Mouse (Mus musculus) urinary bladder, postnatal 4 days (tissue): ENCODE results near the gene Pes1.
"Not testable (repeated sequence)": the region's sequence is repeated elsewhere in the genome, so short reads cannot be mapped to it uniquely, and the experiment has no call there.

ENCODE experiments used
- DNase-seq, 2 experiments: peaks; one replicate each; pipeline ENCODE4 v3.0.0; 2021 to 2022; ENCODE audit warnings: low spot score in 2 of 2

The Pes1 gene

DNA sequence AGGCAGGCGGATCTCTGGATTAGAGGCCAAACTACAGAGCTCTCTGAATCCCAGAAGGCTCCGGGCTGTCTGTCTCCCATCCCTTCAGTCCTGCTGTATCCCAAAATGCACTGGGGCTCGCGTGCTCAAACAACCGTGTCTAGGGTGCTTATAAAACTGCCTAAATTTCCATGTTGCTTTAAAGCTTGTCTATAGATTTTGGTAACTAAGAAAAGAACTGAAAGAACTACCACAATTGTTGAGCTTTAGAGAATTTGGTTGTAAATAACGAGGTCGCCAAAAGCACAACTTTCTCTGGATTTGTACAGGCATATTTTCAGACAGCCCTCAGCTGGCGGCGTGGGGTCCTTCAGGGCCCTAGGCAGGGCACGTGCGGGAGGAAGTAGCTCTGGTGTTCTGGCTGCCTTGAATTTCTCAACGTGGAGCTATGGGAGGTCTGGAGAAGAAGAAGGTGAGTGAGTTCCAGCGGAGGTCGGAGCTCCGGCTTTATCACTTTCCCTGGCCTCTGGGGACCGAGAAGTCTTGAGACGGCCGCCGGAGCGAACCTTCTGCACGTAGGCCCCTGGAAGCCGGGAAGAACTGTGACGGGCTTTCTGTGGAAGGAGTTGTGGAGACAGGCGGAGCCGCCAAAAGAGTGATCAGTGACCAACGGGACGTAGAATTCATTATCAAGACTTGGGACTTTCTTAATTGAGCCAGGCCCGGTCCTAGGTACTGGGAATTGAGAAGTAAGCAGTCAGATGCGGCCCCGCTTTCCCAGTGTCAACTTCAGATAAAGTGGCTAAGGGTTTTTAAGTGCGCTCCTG is at the start of gene Pes1:
TSS of gene Pes1 (plus strand) at position 366 of the 806 bp plus-strand sequence.
- DNase-seq = peak; percentile 71 to 72

- DNase-seq = peak; percentile 60 to 86
Observed at GRCm38 (mm10) chr11:3914109-3914840, 49.5 kb upstream of the Pes1 start, which contains the start of gene Slc35e4. Gene Slc35e4, minus strand, starts transcription at chr11:3914664.

DNA sequence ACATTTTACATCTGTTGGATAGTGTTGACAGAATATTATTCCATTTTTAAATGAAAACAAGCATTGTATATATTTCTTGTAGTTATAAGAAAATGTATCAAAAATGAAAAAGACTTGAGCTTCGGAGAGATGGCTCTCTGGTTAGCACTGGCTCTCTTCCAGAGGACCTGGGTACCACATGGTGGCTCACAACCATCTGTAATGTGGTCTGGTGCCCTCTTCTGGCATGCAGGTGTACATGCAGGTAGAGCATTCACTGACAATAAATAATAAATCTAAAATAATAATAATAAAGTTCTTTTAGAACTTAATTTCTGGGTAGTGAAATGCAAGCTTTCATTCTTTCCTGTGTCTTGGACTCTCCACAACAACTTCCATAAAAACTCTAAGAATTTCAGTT is 45.0 kb upstream of the Pes1 start:
- no peak for DNase-seq

GRCm38 (mm10) chr11:3920476-3920875 is 43.3 kb upstream of the Pes1 start:
- no peak for DNase-seq

- no peak for DNase-seq
Observed at GRCm38 (mm10) chr11:3921281-3921850, 42.4 kb upstream of the Pes1 start.

DNA sequence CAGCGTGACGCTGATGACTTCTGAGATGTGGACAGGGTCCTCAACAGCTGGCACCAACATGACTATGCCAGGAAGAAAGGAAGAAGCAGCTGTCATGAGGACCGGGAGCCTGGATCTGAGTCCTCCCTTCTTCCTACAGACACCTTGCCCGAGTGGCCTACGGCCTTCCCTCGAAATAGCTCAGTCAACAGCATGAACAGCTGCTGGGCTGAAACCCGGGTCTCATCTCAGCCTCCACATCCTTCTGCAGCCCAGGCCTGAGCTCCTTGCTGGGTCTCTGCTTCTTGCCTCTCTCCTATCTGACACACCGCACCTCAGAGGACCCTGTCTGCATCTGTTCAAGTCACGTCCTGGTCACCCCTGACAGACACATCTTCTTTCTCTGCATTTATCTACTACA is 41.7 kb upstream of the Pes1 start:
- DNase-seq = no peak

- no peak for DNase-seq
Observed at GRCm38 (mm10) chr11:3922731-3923130, 41.0 kb upstream of the Pes1 start.

- peak in 1 of 2 experiments; percentile 58 for DNase-seq
Observed at GRCm38 (mm10) chr11:3925916-3926315, 37.9 kb upstream of the Pes1 start.

- peak in 1 of 2 experiments; percentile 10 for DNase-seq
Observed at GRCm38 (mm10) chr11:3930019-3930418, 33.8 kb upstream of the Pes1 start.

GRCm38 (mm10) chr11:3930931-3931330 is 32.8 kb upstream of the Pes1 start:
- DNase-seq = peak in 1 of 2 experiments; percentile 9

DNA sequence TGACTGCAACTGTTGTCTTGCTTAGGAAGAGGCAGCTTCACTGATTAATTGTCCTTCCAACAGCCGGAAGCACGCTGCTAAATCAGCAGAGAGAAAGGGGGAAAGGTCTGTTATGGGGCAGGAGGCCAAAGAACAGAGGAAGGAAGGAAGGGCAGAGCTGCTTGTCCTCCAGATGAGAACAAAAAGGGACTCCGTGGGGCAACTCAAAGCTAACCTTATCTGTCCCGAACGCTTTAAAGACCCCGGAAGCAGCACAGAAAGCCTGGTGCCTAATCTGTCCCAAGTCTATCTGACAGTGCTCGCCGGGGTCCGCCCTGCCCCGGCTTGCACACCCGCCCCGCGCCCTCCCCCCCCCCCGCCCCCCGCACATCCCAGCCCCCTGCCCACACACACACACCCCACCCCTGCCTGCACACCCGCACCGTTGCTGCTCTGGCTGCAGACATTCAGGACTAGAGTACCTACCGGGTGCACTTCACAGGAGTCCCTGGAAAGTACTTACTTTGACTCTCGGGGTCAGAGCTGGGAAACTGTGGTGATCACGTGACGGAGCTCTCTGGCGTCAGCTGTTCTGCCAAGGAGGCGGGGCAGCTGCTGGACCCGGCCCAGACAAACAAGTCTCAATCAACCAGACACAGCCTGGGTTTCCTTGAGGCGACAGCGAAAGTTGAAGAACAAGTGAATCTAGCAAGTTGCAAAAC is 32.1 kb upstream of the Pes1 start, which contains the start of gene Tcn2:
TSS of gene Tcn2 (minus strand) at position 649 of the 701 bp plus-strand sequence.
- peak; percentile 70 to 80 for DNase-seq

- peak in 1 of 2 experiments; percentile 10 for DNase-seq
Observed at GRCm38 (mm10) chr11:3933756-3934285, 30.0 kb upstream of the Pes1 start.

GRCm38 (mm10) chr11:3935135-3935534 is 28.6 kb upstream of the Pes1 start:
- peak in 1 of 2 experiments; percentile 7 for DNase-seq

- DNase-seq = no peak
Observed at GRCm38 (mm10) chr11:3936318-3936717, 27.5 kb upstream of the Pes1 start.

DNA sequence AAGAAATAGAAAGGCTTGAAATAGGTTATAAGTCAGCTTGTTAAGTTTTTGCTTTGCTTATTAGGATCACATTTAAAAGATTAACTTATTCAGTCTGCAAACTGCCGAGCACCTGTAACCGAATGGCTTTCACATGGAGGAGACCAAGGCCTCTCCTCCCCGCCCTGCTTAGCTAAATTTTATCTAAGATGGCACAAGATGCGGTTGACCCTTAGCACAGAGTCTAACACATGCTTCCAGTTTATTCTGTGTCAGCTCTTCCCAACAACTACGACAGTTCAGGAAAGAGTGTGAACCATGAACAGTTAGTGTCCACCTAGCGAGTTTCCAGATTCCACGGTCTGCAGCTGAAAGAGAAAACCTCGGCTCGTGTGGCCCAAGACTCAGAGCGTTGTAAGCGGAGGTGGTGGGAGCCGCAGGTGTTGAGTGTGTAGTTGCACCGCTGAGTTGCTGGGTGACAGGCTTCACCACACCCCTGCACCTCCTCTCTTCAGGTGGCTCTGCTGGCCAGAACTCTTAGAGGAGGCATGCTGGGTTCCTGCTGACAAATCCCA is 26.4 kb upstream of the Pes1 start:
- DNase-seq = peak in 1 of 2 experiments; percentile 7

DNA sequence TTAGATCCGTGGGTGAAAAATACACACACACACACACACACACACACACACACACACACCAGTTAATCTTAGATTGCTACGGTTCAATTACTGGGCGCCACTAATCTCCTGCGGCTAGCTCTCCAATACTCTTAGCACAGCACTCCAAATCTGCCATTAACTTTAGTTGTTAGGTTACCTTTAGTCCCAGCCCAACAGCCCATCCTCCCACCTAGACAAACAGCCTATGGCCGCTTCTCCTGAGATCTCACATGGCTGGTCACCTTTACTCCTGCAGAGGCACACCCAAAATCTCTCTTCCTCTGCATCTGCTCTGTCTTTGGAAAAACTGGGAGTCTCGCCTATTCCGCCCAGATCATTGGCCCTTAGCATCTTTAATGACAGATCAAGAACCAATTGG is 22.4 kb upstream of the Pes1 start:
- peak in 1 of 2 experiments; percentile 7 for DNase-seq

- DNase-seq = peak in 1 of 2 experiments; percentile 4
Observed at GRCm38 (mm10) chr11:3946386-3946785, 17.4 kb upstream of the Pes1 start.

DNA sequence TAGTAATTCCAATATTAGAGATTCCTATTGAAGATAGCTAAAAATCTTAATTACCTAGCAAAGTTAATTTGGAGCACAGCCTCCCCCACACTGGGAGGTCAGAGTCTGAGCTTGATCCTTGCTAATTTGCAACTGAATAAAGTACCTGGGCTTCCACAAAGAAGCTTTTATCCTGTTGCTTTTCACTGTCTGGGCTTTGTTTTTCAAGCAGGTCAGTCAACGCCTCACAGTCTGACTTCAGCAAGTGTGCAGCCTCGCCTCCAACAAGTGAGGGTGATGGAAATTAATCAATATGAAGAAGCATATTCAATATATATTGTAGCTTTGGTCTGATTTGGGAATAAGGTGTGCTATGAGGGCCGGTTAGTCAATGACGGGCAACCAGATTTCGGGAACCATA is 8.9 kb upstream of the Pes1 start:
- not testable (repeated sequence) for DNase-seq

DNA sequence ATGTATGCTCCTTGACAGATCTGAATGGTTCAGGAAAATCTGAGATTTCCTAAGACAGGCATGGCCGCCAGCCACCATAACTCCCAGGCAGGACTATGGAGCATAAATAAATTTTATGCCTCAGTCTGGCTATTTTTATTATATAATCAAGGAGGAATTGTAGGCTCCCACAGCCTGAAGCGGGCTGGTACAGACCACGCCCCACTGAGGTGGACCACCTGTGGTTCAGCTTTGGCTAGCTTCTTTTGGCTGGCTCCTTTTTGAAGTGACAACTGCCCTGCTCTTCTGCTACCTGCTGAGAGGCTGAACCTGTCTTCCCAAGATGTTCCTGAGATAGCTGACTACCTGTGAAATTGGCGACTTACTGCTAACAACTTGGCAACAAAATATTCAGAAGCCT is 8.4 kb upstream of the Pes1 start:
- not testable (repeated sequence) for DNase-seq

DNA sequence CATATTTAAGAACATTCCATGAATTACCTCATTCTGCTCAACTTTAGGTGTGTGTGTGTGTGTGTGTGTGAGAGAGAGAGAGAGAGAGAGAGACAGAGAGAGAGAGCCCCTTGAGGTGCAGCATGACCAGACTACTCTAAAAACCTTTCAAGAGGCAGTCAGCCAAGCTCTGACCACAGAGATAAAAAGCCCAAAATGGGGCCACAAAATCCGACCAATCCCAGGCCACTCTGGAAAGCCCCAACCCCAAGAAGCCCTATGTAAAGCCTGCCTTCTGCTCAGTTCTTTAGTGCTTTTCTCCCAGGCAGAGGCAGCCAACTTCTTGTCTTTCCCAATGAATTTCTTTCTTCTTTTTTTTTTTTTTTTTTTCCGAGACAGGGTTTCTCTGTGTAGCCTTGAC is 2.9 kb upstream of the Pes1 start:
- no peak for DNase-seq

DNA sequence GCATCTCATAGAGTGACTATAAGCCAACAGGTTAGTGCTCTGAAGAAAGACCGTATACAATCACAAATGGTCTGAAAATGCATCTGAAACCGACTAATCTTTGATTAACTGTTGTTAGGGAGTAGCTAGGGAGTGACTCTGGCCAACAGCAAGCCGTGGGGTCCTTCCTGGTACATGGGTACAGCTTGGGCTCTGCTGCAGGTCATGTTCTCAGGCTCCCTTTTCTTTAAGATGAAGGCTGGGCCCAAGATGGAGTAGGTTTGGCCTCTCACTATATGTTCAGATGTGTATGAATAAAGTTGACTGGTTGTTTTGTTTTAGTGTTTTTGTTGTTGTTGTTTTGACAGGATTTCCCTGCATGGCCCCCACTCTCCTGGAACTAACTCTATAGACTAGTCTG is 2.0 kb upstream of the Pes1 start:
- DNase-seq = peak in 1 of 2 experiments; percentile 4
